Mouse (Mus musculus) embryonic fibroblast, embryonic 13.5 days (primary cell): Measurements from ENCODE around the gene Acsm3.

Experiments used
- CTCF ChIP-seq: IDR thresholded peaks from 2 replicates; pipeline ENCODE4 v1.5.1; 2011; ENCODE audit warnings: mild to moderate bottlenecking, control low read depth, low read length, moderate library complexity, borderline replicate concordance; ENCODE audit not compliant: insufficient read depth
- POLR2A ChIP-seq: IDR thresholded peaks from 2 replicates; pipeline ENCODE4 v1.6.1; 2011; ENCODE audit warnings: low read depth, mild to moderate bottlenecking, control low read depth, low read length, moderate library complexity

GRCm38 (mm10) chr7:119783453-119783852, 22.7 kb downstream of the Acsm3 start:
- no peak for TF ChIP-seq CTCF
- no peak for TF ChIP-seq POLR2A
